In the genomic region with DNA sequence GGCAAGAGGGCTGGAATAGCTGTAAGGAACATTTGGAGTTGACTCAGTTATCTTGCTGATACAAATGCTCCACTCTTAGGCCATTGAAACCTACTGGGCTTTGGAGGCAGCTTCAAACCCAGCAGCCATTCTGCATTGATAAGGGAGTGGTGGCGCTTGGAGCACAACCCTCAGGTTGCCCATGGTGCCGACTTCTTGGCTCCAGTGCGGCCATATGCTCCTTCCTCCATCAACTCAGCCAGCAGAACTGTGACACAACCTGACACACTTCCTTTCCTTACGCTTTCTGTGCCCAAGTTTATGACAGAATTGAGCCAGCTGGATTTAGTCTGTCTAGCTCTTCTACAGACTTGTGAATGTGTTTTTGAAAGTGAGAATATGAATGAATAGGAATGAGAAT, we compare ENCODE assay signal across 8 mouse cellular contexts. TPM values are rescaled to one million over a fixed set of nuclear protein-coding genes. Genes with fewer than 3 reads are reported as not detected.
A peak's percentile ranks its signal among the peaks of the same experiment; 100 is the strongest.
DNase-seq lines count a peak whose midpoint lies in the region; ATAC-seq and TF ChIP-seq lines count a peak whose summit lies in the region.

No protein-coding gene starts in this region.

- H3K9ac ChIP-seq in kidney, embryonic 15.5 days: no peak overlapping the region
- H3K9ac ChIP-seq in embryonic facial prominence, embryonic 12.5 days: no peak overlapping the region
- H3K9ac ChIP-seq in liver, embryonic 14.5 days (replicated peaks): peak overlapping the region; percentile 97

- WGBS in kidney, embryonic 15.5 days: 79% methylated on average over 4 of the region's 4 CpGs
- 89% methylated on average over 4 of the region's 4 CpGs for WGBS in embryonic facial prominence, embryonic 12.5 days
- 22% methylated on average over 4 of the region's 4 CpGs for WGBS in liver, embryonic 14.5 days (ENCODE audit: insufficient replicate concordance)

- peaks cover 10% of the 10 kb centered on the region for H3K36me3 ChIP-seq in kidney, embryonic 15.5 days
- peaks cover 6% of the 10 kb centered on the region; the same call in 1 of the 2 replicates for H3K36me3 ChIP-seq in embryonic facial prominence, embryonic 12.5 days
- peaks cover 11% of the 10 kb centered on the region for H3K36me3 ChIP-seq in liver, embryonic 14.5 days (replicated peaks; ENCODE audit: control insufficient read depth, insufficient read depth, low read depth)

- H3K9me3 ChIP-seq in kidney, embryonic 15.5 days (replicated peaks): no peaks in the 10 kb centered on the region
- H3K9me3 ChIP-seq in embryonic facial prominence, embryonic 12.5 days: no peaks in the 10 kb centered on the region
- no peaks in the 10 kb centered on the region for H3K9me3 ChIP-seq in liver, embryonic 14.5 days (ENCODE audit: control insufficient read depth, low read length)

- no peak for TF ChIP-seq POLR2A in brain, embryonic 14.5 days (IDR thresholded peaks at IDR 0.05; ENCODE audit: borderline replicate concordance, extremely low read depth, insufficient read depth, insufficient read length, poor library complexity, severe bottlenecking)

- H3K4me2 ChIP-seq in kidney, embryonic 15.5 days: peak overlapping the region; percentile 76; the same call in 1 of the 2 replicates
- H3K4me2 ChIP-seq in embryonic facial prominence, embryonic 12.5 days (replicated peaks): peak overlapping the region; percentile 76
- peak overlapping the region; percentile 94 for H3K4me2 ChIP-seq in liver, embryonic 14.5 days (ENCODE audit: low read depth)

- peak; percentile 6; the same call in 1 of the 2 replicates for TF ChIP-seq EP300 in liver, embryonic 14.5 days (IDR thresholded peaks at IDR 0.05; ENCODE audit: low read depth)

- H3K4me1 ChIP-seq in kidney, embryonic 15.5 days: peaks cover 28% of the 10 kb centered on the region
- H3K4me1 ChIP-seq in embryonic facial prominence, embryonic 12.5 days: peaks cover 15% of the 10 kb centered on the region
- peaks cover 45 to 52% of the 10 kb centered on the region in 2 experiments for H3K4me1 ChIP-seq in liver, embryonic 14.5 days (replicated peaks; ENCODE audit: control insufficient read depth in 2 of 2, insufficient read depth in 2 of 2, low read length in 1 of 2)

- no peaks in the 10 kb centered on the region for H3K27me3 ChIP-seq in kidney, embryonic 15.5 days
- no peaks in the 10 kb centered on the region for H3K27me3 ChIP-seq in embryonic facial prominence, embryonic 12.5 days
- no peaks in the 10 kb centered on the region for H3K27me3 ChIP-seq in liver, embryonic 14.5 days (ENCODE audit: control insufficient read depth, insufficient read depth, low read length)

- no peak overlapping the region for H3K27ac ChIP-seq in kidney, embryonic 15.5 days
- H3K27ac ChIP-seq in embryonic facial prominence, embryonic 12.5 days: no peak overlapping the region
- peak overlapping the region; percentile 99 for H3K27ac ChIP-seq in liver, embryonic 14.5 days

- no peak overlapping the region for H3K4me3 ChIP-seq in kidney, embryonic 15.5 days (replicated peaks)
- no peak overlapping the region for H3K4me3 ChIP-seq in embryonic facial prominence, embryonic 12.5 days
- peak overlapping the region; percentile 43 to 91 for H3K4me3 ChIP-seq in liver, embryonic 14.5 days (ENCODE audit: insufficient read depth in 1 of 2, low read depth in 2 of 2, low read length in 2 of 2)

- TF ChIP-seq CTCF in brain, embryonic 14.5 days (IDR thresholded peaks at IDR 0.05; ENCODE audit: borderline replicate concordance, extremely low read depth, insufficient read depth, insufficient read length): no peak
- TF ChIP-seq CTCF in liver, embryonic 14.5 days (IDR thresholded peaks at IDR 0.05; ENCODE audit: low read depth): no peak

- ATAC-seq in kidney, embryonic 15.5 days (replicated peaks; ENCODE audit: low FRiP score): no peak
- ATAC-seq in embryonic facial prominence, embryonic 12.5 days (ENCODE audit: insufficient number of reproducible peaks, insufficient read depth, low FRiP score, low TSS enrichment): no peak
- ATAC-seq in liver, embryonic 14.5 days (ENCODE audit: insufficient read depth): no peak

- no peak for DNase-seq in kidney, adult 9 months
- peak; percentile 32 for DNase-seq in brain, embryonic 14.5 days (ENCODE audit: low read depth)
- DNase-seq in liver, embryonic 14.5 days (ENCODE audit: low read depth in 3 of 3, low spot score in 3 of 3): peak in 1 of 3 experiments; percentile 50
- no peak for DNase-seq in thymus, postnatal 10 days (ENCODE audit: low spot score in 2 of 2)
- DNase-seq in layer of hippocampus, adult 11-12 months (ENCODE audit: low spot score): no peak
- no peak for DNase-seq in lung, postnatal 25 days (ENCODE audit: low spot score)

RNA-seq across cellular contexts. Expression of a gene that starts 2.6 kb away (rescaled TPM):
- 15.8 and 17.8 TPM in 2 replicates for polyA plus RNA-seq in kidney, embryonic 15.5 days (2015; fragmentation: Nextera tagmentation; extraction: Ambion mirVana)
- polyA plus RNA-seq in brain, embryonic 14.5 days (2012; rRNA removed): 99.1 and 121 TPM in 2 replicates
- 19.6 and 19.9 TPM in 2 replicates for polyA plus RNA-seq in embryonic facial prominence, embryonic 12.5 days (2016; fragmentation: Nextera tagmentation; extraction: Ambion mirVana)
- 31.6 and 32.7 TPM in 2 replicates for polyA plus RNA-seq in liver, embryonic 14.5 days (2012; rRNA removed)
- polyA plus RNA-seq in liver, embryonic 14.5 days (2014; fragmentation: Nextera tagmentation; extraction: Ambion mirVana): 6.9 and 8.2 TPM in 2 replicates

RNA-seq across cellular contexts. Expression of a gene that starts 2.7 kb away (rescaled TPM):
- polyA plus RNA-seq in kidney, embryonic 15.5 days (2015; fragmentation: Nextera tagmentation; extraction: Ambion mirVana): 72.4 and 74.9 TPM in 2 replicates
- 24.1 and 32.8 TPM in 2 replicates for polyA plus RNA-seq in brain, embryonic 14.5 days (2012; rRNA removed)
- 57.1 and 64.0 TPM in 2 replicates for polyA plus RNA-seq in embryonic facial prominence, embryonic 12.5 days (2016; fragmentation: Nextera tagmentation; extraction: Ambion mirVana)
- polyA plus RNA-seq in liver, embryonic 14.5 days (2012; rRNA removed): 16.6 and 28.2 TPM in 2 replicates
- 51.1 and 52.4 TPM in 2 replicates for polyA plus RNA-seq in liver, embryonic 14.5 days (2014; fragmentation: Nextera tagmentation; extraction: Ambion mirVana)

RNA-seq across cellular contexts. Expression of a gene that starts 25.6 kb away (rescaled TPM):
- 4.2 and 6.9 TPM in 2 replicates for polyA plus RNA-seq in kidney, embryonic 15.5 days (2015; fragmentation: Nextera tagmentation; extraction: Ambion mirVana)
- 0.26 and 0.36 TPM in 2 replicates for polyA plus RNA-seq in brain, embryonic 14.5 days (2012; rRNA removed)
- polyA plus RNA-seq in embryonic facial prominence, embryonic 12.5 days (2016; fragmentation: Nextera tagmentation; extraction: Ambion mirVana): 3.4 and 5.7 TPM in 2 replicates
- 0.12 and 0.27 TPM in 2 replicates for polyA plus RNA-seq in liver, embryonic 14.5 days (2012; rRNA removed)
- polyA plus RNA-seq in liver, embryonic 14.5 days (2014; fragmentation: Nextera tagmentation; extraction: Ambion mirVana): 0.36 and 0.48 TPM in 2 replicates

RNA-seq across cellular contexts. Expression of a gene that starts 44.2 kb away (rescaled TPM):
- 2.4 and 4.1 TPM in 2 replicates for polyA plus RNA-seq in kidney, embryonic 15.5 days (2015; fragmentation: Nextera tagmentation; extraction: Ambion mirVana)
- 6.5 and 8.2 TPM in 2 replicates for polyA plus RNA-seq in brain, embryonic 14.5 days (2012; rRNA removed)
- 0.89 and 1.5 TPM in 2 replicates for polyA plus RNA-seq in embryonic facial prominence, embryonic 12.5 days (2016; fragmentation: Nextera tagmentation; extraction: Ambion mirVana)
- 169 and 210 TPM in 2 replicates for polyA plus RNA-seq in liver, embryonic 14.5 days (2012; rRNA removed)
- 168 and 176 TPM in 2 replicates for polyA plus RNA-seq in liver, embryonic 14.5 days (2014; fragmentation: Nextera tagmentation; extraction: Ambion mirVana)

RNA-seq across cellular contexts. Expression of a gene that starts 47.4 kb away (rescaled TPM):
- polyA plus RNA-seq in kidney, embryonic 15.5 days (2015; fragmentation: Nextera tagmentation; extraction: Ambion mirVana): 0.60 and 1.3 TPM in 2 replicates
- 0.50 and 1.0 TPM in 2 replicates for polyA plus RNA-seq in brain, embryonic 14.5 days (2012; rRNA removed)
- polyA plus RNA-seq in embryonic facial prominence, embryonic 12.5 days (2016; fragmentation: Nextera tagmentation; extraction: Ambion mirVana): 1.9 and 3.2 TPM in 2 replicates
- polyA plus RNA-seq in liver, embryonic 14.5 days (2012; rRNA removed): 16.2 and 16.4 TPM in 2 replicates
- 13.9 and 20.3 TPM in 2 replicates for polyA plus RNA-seq in liver, embryonic 14.5 days (2014; fragmentation: Nextera tagmentation; extraction: Ambion mirVana)

Comparison
In these comparisons a context has a peak if more than half of its experiments do, and no peak if none do; other contexts are left out.
1. H3K4me3 ChIP-seq: peak in liver, embryonic 14.5 days (2 of 2); none in kidney, embryonic 15.5 days (single experiment) and embryonic facial prominence, embryonic 12.5 days (single experiment).
2. Peak in every context shown above with its lines, with median percentiles within 50 percentile points of each other: H3K4me2 ChIP-seq.